Mouse (Mus musculus): Measurements from ENCODE around the gene Ank. TPM values are rescaled to one million over a fixed set of nuclear protein-coding genes. Genes with fewer than 3 reads are reported as not detected.
A peak's percentile ranks its signal among the peaks of the same experiment; 100 is the strongest.

Ank gene
- total RNA-seq, 1 experiment from 2014 or later, result 4.1 TPM

- 0 out of 2 replicates have a peak, but pooled peaks have one; percentile 35 for ATAC-seq (ENCODE audit: extremely low read depth, insufficient number of reproducible peaks, low FRiP score, poor library complexity, severe bottlenecking)
Measured at GRCm38 (mm10) chr15:27583042-27583441, 116.6 kb downstream of the Ank start.

GRCm38 (mm10) chr15:27583620-27584019, 117.1 kb downstream of the Ank start:
- no peak for ATAC-seq (ENCODE audit: extremely low read depth, insufficient number of reproducible peaks, low FRiP score, poor library complexity, severe bottlenecking)

GRCm38 (mm10) chr15:27585466-27586092, 119.1 kb downstream of the Ank start:
- no peak for ATAC-seq (ENCODE audit: extremely low read depth, insufficient number of reproducible peaks, low FRiP score, poor library complexity, severe bottlenecking)

- ATAC-seq (ENCODE audit: extremely low read depth, insufficient number of reproducible peaks, low FRiP score, poor library complexity, severe bottlenecking), result no peak
Measured at GRCm38 (mm10) chr15:27586093-27586480, 119.6 kb downstream of the Ank start.

GRCm38 (mm10) chr15:27588087-27588826, 121.8 kb downstream of the Ank start:
- ATAC-seq (ENCODE audit: extremely low read depth, insufficient number of reproducible peaks, low FRiP score, poor library complexity, severe bottlenecking), result peak; percentile 29; the same call in 1 of the 2 replicates

GRCm38 (mm10) chr15:27590812-27591211, 124.3 kb downstream of the Ank start:
- no peak for ATAC-seq (ENCODE audit: extremely low read depth, insufficient number of reproducible peaks, low FRiP score, poor library complexity, severe bottlenecking)

- ATAC-seq (ENCODE audit: extremely low read depth, insufficient number of reproducible peaks, low FRiP score, poor library complexity, severe bottlenecking), result no peak
Measured at GRCm38 (mm10) chr15:27592620-27593320, 126.3 kb downstream of the Ank start.

- no peak for ATAC-seq (ENCODE audit: extremely low read depth, insufficient number of reproducible peaks, low FRiP score, poor library complexity, severe bottlenecking)
Measured at GRCm38 (mm10) chr15:27593717-27594116, 127.2 kb downstream of the Ank start.

GRCm38 (mm10) chr15:27594973-27595372, 128.5 kb downstream of the Ank start:
- no peak for ATAC-seq (ENCODE audit: extremely low read depth, insufficient number of reproducible peaks, low FRiP score, poor library complexity, severe bottlenecking)

- ATAC-seq (ENCODE audit: extremely low read depth, insufficient number of reproducible peaks, low FRiP score, poor library complexity, severe bottlenecking), result no peak
Measured at GRCm38 (mm10) chr15:27595560-27595959, 129.1 kb downstream of the Ank start.

GRCm38 (mm10) chr15:27596463-27597140, 130.1 kb downstream of the Ank start:
- peak; percentile 80 for ATAC-seq (ENCODE audit: extremely low read depth, insufficient number of reproducible peaks, low FRiP score, poor library complexity, severe bottlenecking)

- ATAC-seq (ENCODE audit: extremely low read depth, insufficient number of reproducible peaks, low FRiP score, poor library complexity, severe bottlenecking), result no peak
Measured at GRCm38 (mm10) chr15:27597516-27597915, 131.0 kb downstream of the Ank start.

- ATAC-seq (ENCODE audit: extremely low read depth, insufficient number of reproducible peaks, low FRiP score, poor library complexity, severe bottlenecking), result no peak
Measured at GRCm38 (mm10) chr15:27598786-27599385, 132.4 kb downstream of the Ank start.

GRCm38 (mm10) chr15:27600524-27600923, 134.0 kb downstream of the Ank start:
- no peak for ATAC-seq (ENCODE audit: extremely low read depth, insufficient number of reproducible peaks, low FRiP score, poor library complexity, severe bottlenecking)

GRCm38 (mm10) chr15:27604558-27604957, 138.1 kb downstream of the Ank start:
- no peak for ATAC-seq (ENCODE audit: extremely low read depth, insufficient number of reproducible peaks, low FRiP score, poor library complexity, severe bottlenecking)

GRCm38 (mm10) chr15:27605252-27605651, 138.8 kb downstream of the Ank start:
- no peak for ATAC-seq (ENCODE audit: extremely low read depth, insufficient number of reproducible peaks, low FRiP score, poor library complexity, severe bottlenecking)

- no peak for ATAC-seq (ENCODE audit: extremely low read depth, insufficient number of reproducible peaks, low FRiP score, poor library complexity, severe bottlenecking)
Measured at GRCm38 (mm10) chr15:27609554-27609953, 143.1 kb downstream of the Ank start.

- ATAC-seq (ENCODE audit: extremely low read depth, insufficient number of reproducible peaks, low FRiP score, poor library complexity, severe bottlenecking), result peak; percentile 84
Measured at GRCm38 (mm10) chr15:27612533-27613221, 146.2 kb downstream of the Ank start.
